Mouse (Mus musculus): Measurements from ENCODE around the gene Tfcp2.

The Tfcp2 gene

GRCm38 (mm10) chr15:100487050-100487449, 64.8 kb downstream of the Tfcp2 start:
- no peak for DNase-seq (ENCODE audit: low read depth, low spot score)

GRCm38 (mm10) chr15:100486450-100486849, 65.4 kb downstream of the Tfcp2 start:
- DNase-seq (ENCODE audit: low read depth, low spot score) = no peak

- DNase-seq (ENCODE audit: low read depth, low spot score) = no peak
Observed at GRCm38 (mm10) chr15:100485576-100485975, 66.2 kb downstream of the Tfcp2 start.

- DNase-seq (ENCODE audit: low read depth, low spot score) = no peak
Observed at GRCm38 (mm10) chr15:100478925-100479324, 72.9 kb downstream of the Tfcp2 start.

GRCm38 (mm10) chr15:100478351-100478750, 73.5 kb downstream of the Tfcp2 start:
- no peak for DNase-seq (ENCODE audit: low read depth, low spot score)

- no peak for DNase-seq (ENCODE audit: low read depth, low spot score)
Observed at GRCm38 (mm10) chr15:100473926-100474503, 77.8 kb downstream of the Tfcp2 start.

- no peak for DNase-seq (ENCODE audit: low read depth, low spot score)
Observed at GRCm38 (mm10) chr15:100470037-100470436, 81.8 kb downstream of the Tfcp2 start.

GRCm38 (mm10) chr15:100469189-100469545, 82.6 kb downstream of the Tfcp2 start:
- DNase-seq (ENCODE audit: low read depth, low spot score) = no peak

- DNase-seq (ENCODE audit: low read depth, low spot score) = peak; percentile 84
Observed at GRCm38 (mm10) chr15:100468295-100469188, 83.3 kb downstream of the Tfcp2 start, which contains the start of gene Letmd1. TSS of gene Letmd1 (plus strand) at chr15:100469023.

- no peak for DNase-seq (ENCODE audit: low read depth, low spot score)
Observed at GRCm38 (mm10) chr15:100467738-100468137, 84.1 kb downstream of the Tfcp2 start.

GRCm38 (mm10) chr15:100465432-100465831, 86.4 kb downstream of the Tfcp2 start:
- no peak for DNase-seq (ENCODE audit: low read depth, low spot score)

- DNase-seq (ENCODE audit: low read depth, low spot score) = no peak
Observed at GRCm38 (mm10) chr15:100463712-100464111, 88.1 kb downstream of the Tfcp2 start.

- no peak for DNase-seq (ENCODE audit: low read depth, low spot score)
Observed at GRCm38 (mm10) chr15:100462086-100462485, 89.7 kb downstream of the Tfcp2 start.

GRCm38 (mm10) chr15:100461646-100462045, 90.2 kb downstream of the Tfcp2 start:
- DNase-seq (ENCODE audit: low read depth, low spot score) = no peak

- no peak for DNase-seq (ENCODE audit: low read depth, low spot score)
Observed at GRCm38 (mm10) chr15:100460942-100461341, 90.9 kb downstream of the Tfcp2 start.

- DNase-seq (ENCODE audit: low read depth, low spot score) = peak; percentile 81
Observed at GRCm38 (mm10) chr15:100458055-100458454, 93.8 kb downstream of the Tfcp2 start.

- DNase-seq (ENCODE audit: low read depth, low spot score) = peak; percentile 74
Observed at GRCm38 (mm10) chr15:100457340-100457739, 94.5 kb downstream of the Tfcp2 start.

- no peak for DNase-seq (ENCODE audit: low read depth, low spot score)
Observed at GRCm38 (mm10) chr15:100456356-100456991, 95.3 kb downstream of the Tfcp2 start.

GRCm38 (mm10) chr15:100452486-100452885, 99.3 kb downstream of the Tfcp2 start:
- DNase-seq (ENCODE audit: low read depth, low spot score) = no peak

- no peak for DNase-seq (ENCODE audit: low read depth, low spot score)
Observed at GRCm38 (mm10) chr15:100451245-100451644, 100.6 kb downstream of the Tfcp2 start.

GRCm38 (mm10) chr15:100449495-100449894, 102.3 kb downstream of the Tfcp2 start:
- no peak for DNase-seq (ENCODE audit: low read depth, low spot score)

GRCm38 (mm10) chr15:100448572-100448971, 103.2 kb downstream of the Tfcp2 start:
- DNase-seq (ENCODE audit: low read depth, low spot score) = no peak

Data from retina, postnatal 7 days (tissue).